Mouse (Mus musculus) kidney, embryonic 14.5 days (tissue): ENCODE measurements at regions not wholly inside any gene's neighbourhood (a gene's known extent, or its start where the extent isn't known, plus 50 kb on each side); places are given as distances from the start of the nearest gene placed in this dataset.

Experiments used
- ATAC-seq: fragments of 200-750 bp; cut with Nextera tagmentation; 2 replicates; pipeline ENCODE4 v1.8.0; 2017; ENCODE audit warnings: moderate number of reproducible peaks, mild to moderate bottlenecking, moderate TSS enrichment, moderate library complexity; ENCODE audit not compliant: low FRiP score, low TSS enrichment
- H3K27ac ChIP-seq: fragments of 300-500 bp; sonication (generic); 2 replicates; pipeline ENCODE4 v1.5.1; 2014; ENCODE audit warnings: low read depth, mild to moderate bottlenecking, low read length, moderate library complexity, mixed read lengths
- H3K27me3 ChIP-seq: fragments of 300-500 bp; sonication (generic); 2 replicates; pipeline ENCODE4 v1.6.1; 2014; ENCODE audit warnings: mild to moderate bottlenecking, low read length; ENCODE audit not compliant: control insufficient read depth, insufficient read depth
- H3K36me3 ChIP-seq: fragments of 300-500 bp; sonication (generic); 2 replicates; pipeline ENCODE4 v1.6.1; 2014; ENCODE audit warnings: low read length, mixed read lengths; ENCODE audit not compliant: control insufficient read depth, insufficient read depth
- H3K4me1 ChIP-seq: fragments of 300-500 bp; sonication (generic); 2 replicates; pipeline ENCODE4 v1.6.1; 2014; ENCODE audit warnings: low read length, mixed read lengths; ENCODE audit not compliant: control insufficient read depth, insufficient read depth
- H3K4me2 ChIP-seq: fragments of 300-500 bp; sonication (generic); replicated peaks from 2 replicates; pipeline ENCODE4 v1.6.1; 2014; ENCODE audit warnings: low read depth, mild to moderate bottlenecking, low read length
- H3K4me3 ChIP-seq: fragments of 300-500 bp; sonication (generic); 2 replicates; pipeline ENCODE4 v1.5.1; 2014; ENCODE audit warnings: mild to moderate bottlenecking, low read length
- H3K9ac ChIP-seq: fragments of 300-500 bp; sonication (generic); 2 replicates; pipeline ENCODE4 v1.6.1; 2014; ENCODE audit warnings: low read depth, mild to moderate bottlenecking, low read length, moderate library complexity
- H3K9me3 ChIP-seq: fragments of 300-500 bp; sonication (generic); 2 replicates; pipeline ENCODE4 v1.6.1; 2016; ENCODE audit warnings: low read length; ENCODE audit not compliant: control insufficient read depth
- WGBS: fragments of 180-500 bp; shearing (Covaris S2); extraction: QIAGEN DNeasy Blood & Tissue Kit; methylation state at CpG from one replicate; pipeline ENCODE4 v1.1.7; 2014; 5-methylcytosine and 5-hydroxymethylcytosine counted together

- 0 out of 2 replicates have a peak, but pooled peaks cover 8% of the 10 kb centered on the region for H3K4me1 ChIP-seq
- no peak overlapping the region for H3K9ac ChIP-seq
- H3K27ac ChIP-seq = no peak overlapping the region
- H3K36me3 ChIP-seq = no peaks in the 10 kb centered on the region
- H3K9me3 ChIP-seq = no peaks in the 10 kb centered on the region
- no peaks in the 10 kb centered on the region for H3K27me3 ChIP-seq
- ATAC-seq = 0 out of 2 replicates have a peak, but pooled peaks have one; percentile 46
- 31% methylated on average over 2 of the region's 2 CpGs for WGBS
- no peak overlapping the region for H3K4me2 ChIP-seq
- no peak overlapping the region for H3K4me3 ChIP-seq
Measured at GRCm38 (mm10) chr10:95622879-95623517, 50.3 kb downstream of the Anapc15-ps start.

DNA sequence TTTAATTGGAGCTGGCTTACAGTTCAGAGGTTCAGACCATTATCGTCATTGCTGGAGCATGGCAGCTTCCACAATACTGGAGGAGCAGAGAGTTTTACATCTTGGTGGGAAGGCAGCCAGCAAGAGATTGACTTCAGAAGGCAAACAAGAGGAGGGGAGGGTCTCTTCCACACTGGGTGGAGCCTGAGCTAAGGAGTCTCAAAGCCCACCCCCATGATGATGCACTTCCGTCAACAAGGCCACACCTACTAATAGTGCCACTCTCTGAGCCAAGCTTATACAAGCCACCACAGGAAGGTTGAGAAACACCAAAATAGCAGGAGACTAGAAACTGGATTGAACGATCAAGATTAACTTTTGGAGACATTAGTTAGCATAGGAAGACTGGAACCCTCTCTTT, 52.5 kb downstream of the Anapc15-ps start:
- no peak overlapping the region for H3K4me2 ChIP-seq
- 94% methylated on average over 3 of the region's 3 CpGs for WGBS
- H3K9ac ChIP-seq = no peak overlapping the region
- no peaks in the 10 kb centered on the region for H3K9me3 ChIP-seq
- no peak overlapping the region for H3K27ac ChIP-seq
- no peak overlapping the region for H3K4me3 ChIP-seq
- H3K4me1 ChIP-seq = 0 out of 2 replicates have a peak, but pooled peaks cover 8% of the 10 kb centered on the region
- no peaks in the 10 kb centered on the region for H3K36me3 ChIP-seq
- ATAC-seq = no peak
- no peaks in the 10 kb centered on the region for H3K27me3 ChIP-seq

DNA sequence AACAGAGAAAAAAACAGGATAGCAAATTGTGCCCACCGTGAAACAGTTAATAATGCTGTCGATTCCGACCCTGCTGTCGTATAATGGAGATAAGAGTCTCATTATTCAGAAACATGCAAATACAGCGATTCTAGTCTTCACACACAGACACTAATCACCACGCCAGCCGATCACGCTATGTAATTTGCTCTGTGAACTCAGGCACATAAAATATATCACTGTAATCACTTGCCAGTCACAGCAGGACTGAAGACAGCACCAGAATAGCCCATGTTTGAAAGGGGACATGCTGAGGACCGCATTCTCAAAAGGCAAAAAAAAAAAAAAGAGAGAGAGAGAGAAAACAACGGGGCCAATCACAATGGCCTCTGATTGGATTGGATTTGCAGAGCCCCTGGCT, 53.6 kb downstream of the Anapc15-ps start:
- no peak for ATAC-seq
- H3K4me1 ChIP-seq = 0 out of 2 replicates have a peak, but pooled peaks cover 8% of the 10 kb centered on the region
- H3K27me3 ChIP-seq = no peaks in the 10 kb centered on the region
- H3K9ac ChIP-seq = no peak overlapping the region
- no peaks in the 10 kb centered on the region for H3K9me3 ChIP-seq
- H3K27ac ChIP-seq = no peak overlapping the region
- WGBS = 28% methylated on average over 10 of the region's 10 CpGs
- H3K36me3 ChIP-seq = no peaks in the 10 kb centered on the region
- no peak overlapping the region for H3K4me2 ChIP-seq
- H3K4me3 ChIP-seq = no peak overlapping the region

GRCm38 (mm10) chr10:95618451-95619079, 54.6 kb upstream of the Nudt4 start:
- Histone ChIP-seq H3K4me1 (0 out of 2 replicates have a peak, but pooled peaks cover 6% of the 10 kb centered on the region), H3K4me3 (no peak overlapping the region), H3K27ac (no peak overlapping the region), H3K4me2 (no peak overlapping the region), H3K27me3 (no peaks in the 10 kb centered on the region), H3K9ac (no peak overlapping the region), H3K36me3 (no peaks in the 10 kb centered on the region), H3K9me3 (no peaks in the 10 kb centered on the region)
- WGBS = 78% methylated on average over 9 of the region's 9 CpGs
- no peak for ATAC-seq

GRCm38 (mm10) chr10:95616821-95617220, 52.9 kb upstream of the Nudt4 start:
- 82% methylated on average over 5 of the region's 5 CpGs for WGBS
- Histone ChIP-seq H3K4me3 (no peak overlapping the region), H3K4me2 (no peak overlapping the region), H3K27me3 (no peaks in the 10 kb centered on the region), H3K27ac (no peak overlapping the region), H3K36me3 (no peaks in the 10 kb centered on the region), H3K9me3 (no peaks in the 10 kb centered on the region), H3K4me1 (no peaks in the 10 kb centered on the region), H3K9ac (no peak overlapping the region)
- ATAC-seq = no peak

DNA sequence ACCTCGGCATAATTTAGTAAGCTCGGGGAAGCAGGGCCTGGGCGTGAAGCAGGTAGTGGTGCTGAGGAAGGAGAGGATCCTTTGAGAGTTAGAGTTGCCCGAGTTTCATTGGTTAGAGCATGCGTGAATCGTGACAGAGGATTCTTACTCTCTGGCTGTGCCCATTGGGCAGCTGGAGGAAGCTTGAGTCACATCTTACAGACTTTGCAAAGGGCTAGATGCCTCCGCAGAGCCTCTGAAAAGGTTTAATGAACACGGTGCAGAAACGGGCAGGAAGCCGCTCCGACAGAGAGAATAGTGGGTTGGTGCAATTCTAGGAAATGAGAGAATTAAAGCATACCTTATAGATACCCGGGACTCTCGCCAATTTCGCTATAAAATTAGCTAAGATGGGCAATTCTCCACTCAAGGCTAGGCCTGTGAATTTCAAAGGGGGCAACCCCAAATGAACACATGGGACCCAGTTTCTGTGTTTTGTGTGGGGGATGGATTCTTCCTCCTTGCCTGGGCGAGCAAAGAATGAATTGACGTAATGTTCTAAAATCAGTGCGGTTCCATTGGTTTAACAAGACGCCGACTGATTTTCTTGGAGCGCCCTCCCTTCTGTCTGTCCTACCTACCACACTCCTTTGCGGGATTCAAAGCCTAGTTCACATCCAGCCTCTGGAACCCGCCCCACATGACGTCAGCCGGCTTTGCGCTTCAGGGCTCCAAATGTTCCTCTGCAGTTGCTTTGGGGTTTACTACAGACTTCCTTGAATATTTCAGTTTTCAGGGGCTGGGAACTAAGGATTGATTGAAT, 52.1 kb upstream of the Nudt4 start:
- H3K27me3 ChIP-seq = no peaks in the 10 kb centered on the region
- no peak overlapping the region for H3K9ac ChIP-seq
- no peaks in the 10 kb centered on the region for H3K36me3 ChIP-seq
- peaks cover 7% of the 10 kb centered on the region; the same call in 1 of the 2 replicates for H3K4me1 ChIP-seq
- no peak for ATAC-seq
- H3K9me3 ChIP-seq = no peaks in the 10 kb centered on the region
- no peak overlapping the region for H3K4me3 ChIP-seq
- 73% methylated on average over 25 of the region's 25 CpGs for WGBS
- H3K4me2 ChIP-seq = no peak overlapping the region
- no peak overlapping the region for H3K27ac ChIP-seq
